Mouse (Mus musculus) adrenal gland, postnatal 0 days (tissue): ENCODE measurements around the gene Ugt1a10. TPM values are rescaled to one million over a fixed set of nuclear protein-coding genes. Genes with fewer than 3 reads are reported as not detected.

Experiments
- microRNA-seq: library from miRNA; unstranded; fragments of <30 nt; microRNA quantifications from one replicate; pipeline ENCODE4, GENCODE M21; 2016; ENCODE audit warnings: borderline replicate concordance; ENCODE audit not compliant: insufficient number of aligned reads
- polyA plus RNA-seq: library from polyadenylated mRNA; unstranded; fragments of >200 nt; fragmentation: Nextera tagmentation; extraction: Ambion mirVana; gene quantifications from 2 replicates; pipeline ENCODE4 v1.2.1, GENCODE M21; 2015

Ugt1a10 gene
- polyA plus RNA-seq, result not detected in 2 replicates

GRCm38 (mm10) chr1:88055088-88055487, at the start of gene Ugt1a10:
Gene Ugt1a10, plus strand, starts transcription at chr1:88055388.

GRCm38 (mm10) chr1:88008211-88008697, 46.9 kb upstream of the Ugt1a10 start, which contains the start of gene Usp40:
Gene Usp40, minus strand, starts transcription at chr1:88008551.

DNA sequence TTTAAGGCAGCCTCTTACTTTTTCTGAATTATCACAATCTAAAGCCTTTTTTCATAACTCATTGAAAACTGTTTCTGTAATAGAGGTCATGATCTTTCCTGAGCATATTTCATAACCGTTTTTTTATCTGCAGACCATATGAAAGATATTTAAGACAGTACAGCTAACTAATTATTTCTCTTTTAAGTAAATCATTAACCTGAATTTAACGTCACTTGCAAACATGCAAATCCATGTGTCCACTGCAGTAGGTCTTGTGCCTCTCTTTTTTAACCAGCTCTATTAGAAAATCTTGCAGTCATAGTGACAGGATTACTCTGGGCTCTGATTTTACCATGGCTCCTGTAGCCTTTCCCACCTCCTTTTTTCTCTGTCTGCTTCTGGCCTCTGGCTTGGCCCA, 15.3 kb downstream of the Ugt1a10 start, which contains the start of gene Ugt1a9:
TSS of gene Ugt1a9 (plus strand) at position 306 of the 400 bp plus-strand sequence.

GRCm38 (mm10) chr1:88087513-88087912, 32.3 kb downstream of the Ugt1a10 start, which contains the start of gene Ugt1a8:
Gene Ugt1a8, plus strand, starts transcription at chr1:88087813.

DNA sequence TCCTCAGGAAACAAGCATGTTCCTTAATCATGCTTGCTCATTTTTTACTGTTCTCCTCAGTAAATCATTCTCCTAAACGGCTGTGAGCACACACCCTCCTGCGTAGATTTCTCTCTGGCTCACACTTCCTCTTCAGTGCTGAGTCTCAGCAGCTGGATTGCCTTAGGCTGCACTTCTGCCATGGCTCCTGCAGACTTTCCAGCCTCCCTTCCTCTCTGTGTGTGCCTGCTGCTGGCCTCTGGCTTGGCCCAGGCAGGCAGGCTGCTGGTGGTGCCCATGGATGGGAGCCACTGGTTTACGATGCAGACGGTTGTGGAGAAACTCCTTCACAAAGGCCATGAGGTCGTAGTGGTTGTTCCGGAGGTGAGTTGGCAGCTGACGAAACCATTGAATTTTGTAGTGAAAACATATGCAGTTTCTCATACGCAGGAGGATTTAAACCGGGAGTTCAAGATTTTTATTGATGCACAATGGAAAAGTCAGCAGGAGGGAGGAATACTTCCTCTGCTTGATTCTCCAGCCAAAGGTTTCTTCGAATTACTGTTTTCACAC, 39.8 kb downstream of the Ugt1a10 start, which contains the start of gene Ugt1a7c:
TSS of gene Ugt1a7c (plus strand) at position 122 of the 552 bp plus-strand sequence.

DNA sequence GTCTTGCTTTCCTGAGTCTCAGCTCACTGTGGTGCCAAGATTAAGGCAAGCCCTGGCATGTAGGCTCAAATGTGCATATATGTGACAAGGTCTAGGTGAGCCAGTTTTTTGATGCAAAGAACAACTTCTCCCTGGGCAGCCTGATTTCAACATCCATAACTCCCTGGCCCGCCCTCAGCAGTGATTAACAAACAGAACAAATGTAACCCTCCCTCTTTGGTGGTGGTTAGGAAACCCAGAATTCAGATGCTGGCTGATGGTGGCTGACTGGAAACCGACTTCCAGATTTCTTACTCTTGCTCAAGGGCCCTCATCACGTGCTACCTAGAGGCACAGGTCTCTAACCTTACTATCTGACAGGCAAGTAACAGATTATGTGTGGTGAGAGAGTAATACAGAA, 47.8 kb downstream of the Ugt1a10 start, which contains the start of gene Ugt1a6b:
TSS of gene Ugt1a6b (plus strand) at position 234 of the 400 bp plus-strand sequence.

DNA sequence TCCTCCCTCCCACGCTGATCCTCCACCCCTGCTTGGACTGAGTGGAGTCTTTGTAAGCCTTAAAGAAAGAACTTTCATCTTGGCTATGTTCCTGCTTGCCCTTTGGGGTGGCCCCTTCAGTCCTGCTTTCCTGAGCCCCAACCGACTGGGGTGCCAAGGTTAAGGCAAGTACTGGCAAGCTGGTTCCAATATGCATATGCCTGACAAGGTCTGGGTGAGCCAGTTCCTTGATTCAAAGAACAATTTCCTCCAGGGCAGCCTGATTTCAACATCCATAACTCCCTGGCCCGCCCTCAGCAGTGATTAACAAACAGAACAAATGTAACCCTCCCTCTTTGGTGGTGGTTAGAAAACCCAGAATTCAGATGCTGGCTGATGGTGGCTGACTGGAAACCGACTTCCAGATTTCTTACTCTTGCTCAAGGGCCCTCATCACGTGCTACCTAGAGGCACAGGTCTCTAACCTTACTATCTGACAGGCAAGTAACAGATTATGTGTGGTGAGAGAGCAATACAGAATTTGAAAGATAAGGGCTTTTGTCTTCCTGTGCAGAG, 79.3 kb downstream of the Ugt1a10 start, which contains the start of gene Ugt1a6a:
TSS of gene Ugt1a6a (plus strand) at position 353 of the 555 bp plus-strand sequence.

GRCm38 (mm10) chr1:88165711-88166110, 110.5 kb downstream of the Ugt1a10 start, which contains the start of gene Ugt1a5:
Gene Ugt1a5, plus strand, starts transcription at chr1:88166012.

DNA sequence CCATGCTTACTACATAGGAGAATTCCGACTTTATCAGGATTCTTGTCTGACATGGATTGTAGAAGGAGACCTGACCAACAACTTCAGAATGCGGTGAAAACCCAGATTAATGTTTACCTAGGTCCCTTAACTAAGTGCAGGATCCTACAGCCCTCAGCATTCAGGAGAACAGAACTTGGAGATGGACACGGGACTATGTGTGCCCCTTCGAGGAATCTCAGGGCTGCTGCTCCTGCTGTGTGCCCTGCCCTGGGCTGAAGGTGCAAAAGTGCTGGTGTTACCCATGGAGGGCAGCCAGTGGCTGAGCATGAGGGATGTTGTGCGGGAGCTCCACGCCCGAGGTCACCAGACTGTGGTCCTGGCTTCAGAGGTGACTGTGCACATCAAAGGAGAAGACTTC, 145.3 kb downstream of the Ugt1a10 start, which contains the start of gene Ugt1a2:
TSS of gene Ugt1a2 (plus strand) at position 146 of the 400 bp plus-strand sequence.

GRCm38 (mm10) chr1:88205294-88205922, 150.2 kb downstream of the Ugt1a10 start, which contains the start of gene Dnajb3:
Gene Dnajb3, minus strand, starts transcription at chr1:88205782.

GRCm38 (mm10) chr1:88211812-88212211, 156.6 kb downstream of the Ugt1a10 start, which contains the start of gene Ugt1a1:
Gene Ugt1a1, plus strand, starts transcription at chr1:88211959.

GRCm38 (mm10) chr1:88226670-88227379, 171.6 kb downstream of the Ugt1a10 start, which contains the start of gene Mroh2a:
Gene Mroh2a, plus strand, starts transcription at chr1:88226986.

Small RNA genes within 50 kb of the gene (microRNA-seq; reads per million reads assigned to microRNA genes)
- gene Gm25198, result not detected

Other genes with a start within 250 kb of the Ugt1a10 start
- gene Dgkd, start 202.1 kb upstream of the Ugt1a10 start, polyA plus RNA-seq, result 11.5 and 15.1 TPM in 2 replicates
- gene Usp40, start 46.8 kb upstream of the Ugt1a10 start, polyA plus RNA-seq, result 12.0 and 21.3 TPM in 2 replicates
- gene Ugt1a9, start 15.4 kb downstream of the Ugt1a10 start, polyA plus RNA-seq, result 0.55 TPM in 1 of 2 replicates, not detected in the other
- gene Ugt1a8, start 32.4 kb downstream of the Ugt1a10 start, polyA plus RNA-seq, result not detected in 2 replicates
- gene Ugt1a7c, start 39.7 kb downstream of the Ugt1a10 start, polyA plus RNA-seq, result 5.8 and 6.3 TPM in 2 replicates
- 0.84 and 1.2 TPM in 2 replicates for gene Ugt1a6b, start 47.9 kb downstream of the Ugt1a10 start, polyA plus RNA-seq
- 6.8 and 7.1 TPM in 2 replicates for gene Ugt1a6a, start 79.4 kb downstream of the Ugt1a10 start, polyA plus RNA-seq
- 0.06 TPM in 1 of 2 replicates, not detected in the other for gene Ugt1a5, start 110.6 kb downstream of the Ugt1a10 start, polyA plus RNA-seq
- 0.38 and 0.66 TPM in 2 replicates for gene Ugt1a2, start 145.2 kb downstream of the Ugt1a10 start, polyA plus RNA-seq
- gene Dnajb3, start 150.4 kb downstream of the Ugt1a10 start, polyA plus RNA-seq, result 7.8 TPM in 2 replicates
- gene Ugt1a1, start 156.6 kb downstream of the Ugt1a10 start, polyA plus RNA-seq, result 8.8 and 15.0 TPM in 2 replicates
- 0.44 and 0.55 TPM in 2 replicates for gene Mroh2a, start 171.6 kb downstream of the Ugt1a10 start, polyA plus RNA-seq
- 24.5 and 37.8 TPM in 2 replicates for gene Hjurp, start 222.2 kb downstream of the Ugt1a10 start, polyA plus RNA-seq
- gene Trpm8, start 222.3 kb downstream of the Ugt1a10 start, polyA plus RNA-seq, result not detected in 2 replicates